Mouse (Mus musculus) forebrain, embryonic 13.5 days (tissue): Measurements from ENCODE around the gene Ryr3. TPM values are rescaled to one million over a fixed set of nuclear protein-coding genes. Genes with fewer than 3 reads are reported as not detected.

Source experiments
- ATAC-seq: fragments of 200-750 bp; cut with Nextera tagmentation; 2 replicates; pipeline ENCODE4 v1.8.0; 2017
- H3K27ac ChIP-seq: fragments of 300-500 bp; sonication (generic); 2 replicates; pipeline ENCODE4 v1.5.1; 2015; ENCODE audit warnings: inconsistent platforms, mild to moderate bottlenecking, moderate library complexity
- H3K27me3 ChIP-seq: fragments of 300-500 bp; sonication (generic); 2 replicates; pipeline ENCODE4 v1.6.1; 2015; ENCODE audit warnings: mild to moderate bottlenecking, inconsistent platforms
- H3K36me3 ChIP-seq: fragments of 300-500 bp; sonication (generic); 2 replicates; pipeline ENCODE4 v1.6.1; 2015; ENCODE audit warnings: mild to moderate bottlenecking, inconsistent platforms; ENCODE audit not compliant: poor library complexity, severe bottlenecking
- H3K4me1 ChIP-seq: fragments of 300-500 bp; sonication (generic); 2 replicates; pipeline ENCODE4 v1.6.1; 2015; ENCODE audit warnings: inconsistent platforms
- H3K4me2 ChIP-seq: fragments of 300-500 bp; sonication (generic); 2 replicates; pipeline ENCODE4 v1.6.1; 2015; ENCODE audit warnings: inconsistent platforms, mild to moderate bottlenecking, moderate library complexity
- H3K4me3 ChIP-seq: fragments of 300-500 bp; sonication (generic); 2 replicates; pipeline ENCODE4 v1.5.1; 2015; ENCODE audit warnings: mild to moderate bottlenecking, inconsistent platforms
- H3K9ac ChIP-seq: fragments of 300-500 bp; sonication (generic); 2 replicates; pipeline ENCODE4 v1.6.1; 2015; ENCODE audit warnings: mild to moderate bottlenecking, inconsistent platforms
- H3K9me3 ChIP-seq: fragments of 300-500 bp; sonication (generic); replicated peaks from 2 replicates; pipeline ENCODE4 v1.6.1; 2016; ENCODE audit warnings: inconsistent platforms
- WGBS: fragments of 180-500 bp; shearing (Covaris S2); methylation state at CpG from one replicate; pipeline ENCODE4 v1.1.7; 2015; 5-methylcytosine and 5-hydroxymethylcytosine counted together
- polyA plus RNA-seq: library from polyadenylated mRNA; unstranded; fragments of >200 nt; fragmentation: Nextera tagmentation; extraction: Ambion mirVana; gene quantifications from 2 replicates; pipeline ENCODE4 v1.2.1, GENCODE M21; 2015

Ryr3 gene
- 1.1 and 1.3 TPM in 2 replicates for polyA plus RNA-seq

DNA sequence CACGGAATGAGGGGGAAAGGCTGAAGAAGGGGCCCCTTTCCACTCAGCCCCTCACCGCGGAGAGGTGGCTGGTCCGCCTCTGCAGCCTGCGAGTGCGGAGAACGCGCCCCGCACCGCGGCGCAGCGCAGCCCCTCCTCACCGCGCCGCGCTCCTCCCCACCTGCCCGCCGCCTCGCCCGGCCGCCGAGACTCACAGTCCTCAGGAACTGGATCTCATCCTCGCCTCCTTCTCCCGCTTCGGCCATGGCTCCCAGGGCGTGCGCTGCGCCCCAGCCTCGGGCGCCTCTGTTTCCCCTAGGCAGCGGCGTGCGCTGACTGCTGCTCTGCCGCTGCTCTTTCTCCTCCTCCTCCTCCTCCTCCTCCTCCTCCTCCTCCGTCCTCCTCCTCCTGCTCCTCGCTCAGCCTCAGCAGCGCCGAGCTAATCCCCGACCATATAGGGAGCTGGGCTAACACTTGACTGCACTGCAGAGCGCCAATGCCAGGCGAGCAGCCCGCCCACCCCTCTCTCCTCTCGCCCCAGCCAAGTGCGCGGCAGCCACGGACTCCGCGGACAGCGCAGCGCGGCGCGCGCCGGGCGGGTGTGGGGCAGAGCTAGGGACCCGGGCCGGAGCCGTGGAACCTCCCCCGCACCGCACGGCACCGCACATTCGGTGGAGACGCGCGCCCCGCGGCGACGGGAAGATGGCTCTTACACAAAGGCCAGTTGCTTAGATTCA is at the start of gene Ryr3:
Gene Ryr3, minus strand, starts transcription at position 351 of the 716 bp plus-strand sequence.
- Histone ChIP-seq H3K9me3 (no peaks in the 10 kb centered on the region; the same call in 1 of the 2 replicates), H3K27me3 (peaks cover 28% of the 10 kb centered on the region), H3K36me3 (no peaks in the 10 kb centered on the region), H3K4me1 (peaks cover 6% of the 10 kb centered on the region; the same call in 1 of the 2 replicates), H3K4me3 (peak within 1 kb of the TSS; percentile 60), H3K9ac (peak within 1 kb of the TSS; percentile 73), H3K27ac (no peak within 1 kb of the TSS; the same call in none of the 2 replicates), H3K4me2 (peak within 1 kb of the TSS; percentile 89)
- WGBS, result under 1% methylated on average over 29 of the region's 72 CpGs
- ATAC-seq, result peak; percentile 96

GRCm38 (mm10) chr2:113238871-113239270 is 22.0 kb upstream of the Ryr3 start:
- 0 out of 2 replicates have a peak, but pooled peaks cover 4% of the 10 kb centered on the region for H3K4me1 ChIP-seq
- H3K27me3 ChIP-seq, result no peaks in the 10 kb centered on the region
- H3K4me2 ChIP-seq, result no peak overlapping the region
- H3K27ac ChIP-seq, result no peak overlapping the region
- ATAC-seq, result 0 out of 2 replicates have a peak, but pooled peaks have one; percentile 25
- H3K9me3 ChIP-seq, result no peaks in the 10 kb centered on the region
- H3K36me3 ChIP-seq, result no peaks in the 10 kb centered on the region
- 56% methylated on average over 5 of the region's 5 CpGs for WGBS
- no peak overlapping the region for H3K9ac ChIP-seq
- H3K4me3 ChIP-seq, result no peak overlapping the region

DNA sequence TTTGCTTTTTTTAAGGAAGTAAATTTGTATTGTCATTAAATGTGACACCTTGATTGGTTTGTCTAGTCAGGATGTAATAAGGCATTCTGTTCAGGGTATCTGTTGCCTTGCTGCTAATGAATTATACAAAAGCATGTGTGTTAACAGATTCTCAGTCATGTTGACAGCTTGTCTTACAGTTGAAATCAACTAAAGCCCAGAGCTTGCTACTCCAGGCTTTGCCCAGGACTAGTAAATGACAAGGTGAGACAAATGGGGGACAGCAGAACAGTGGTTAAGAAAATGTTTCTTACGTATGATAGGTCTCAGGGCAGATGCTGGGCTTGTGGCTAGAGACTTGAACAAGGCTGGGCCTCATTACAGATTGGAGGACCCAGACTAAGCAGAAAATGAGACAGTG is 20.1 kb upstream of the Ryr3 start:
- Histone ChIP-seq H3K4me3 (no peak overlapping the region), H3K27ac (peak overlapping the region; percentile 19; the same call in 1 of the 2 replicates), H3K27me3 (no peaks in the 10 kb centered on the region), H3K9me3 (no peaks in the 10 kb centered on the region), H3K9ac (no peak overlapping the region), H3K36me3 (no peaks in the 10 kb centered on the region), H3K4me1 (0 out of 2 replicates have a peak, but pooled peaks cover 4% of the 10 kb centered on the region), H3K4me2 (no peak overlapping the region)
- ATAC-seq, result peak; percentile 62
- WGBS, result 65% methylated on average over 1 of the region's 1 CpGs

GRCm38 (mm10) chr2:113234559-113234958 is 17.7 kb upstream of the Ryr3 start:
- H3K4me1 ChIP-seq, result 0 out of 2 replicates have a peak, but pooled peaks cover 4% of the 10 kb centered on the region
- H3K27me3 ChIP-seq, result no peaks in the 10 kb centered on the region
- H3K4me3 ChIP-seq, result no peak overlapping the region
- 21% methylated on average over 3 of the region's 3 CpGs for WGBS
- H3K4me2 ChIP-seq, result no peak overlapping the region
- no peaks in the 10 kb centered on the region for H3K36me3 ChIP-seq
- no peaks in the 10 kb centered on the region for H3K9me3 ChIP-seq
- H3K9ac ChIP-seq, result no peak overlapping the region
- no peak overlapping the region for H3K27ac ChIP-seq
- ATAC-seq, result peak; percentile 54; the same call in 1 of the 2 replicates

- Histone ChIP-seq H3K4me1 (0 out of 2 replicates have a peak, but pooled peaks cover 2% of the 10 kb centered on the region), H3K27ac (no peak overlapping the region), H3K4me2 (no peak overlapping the region), H3K27me3 (no peaks in the 10 kb centered on the region), H3K9me3 (no peaks in the 10 kb centered on the region), H3K4me3 (no peak overlapping the region), H3K36me3 (no peaks in the 10 kb centered on the region), H3K9ac (no peak overlapping the region)
- no peak for ATAC-seq
- WGBS, result 56% methylated on average over 3 of the region's 3 CpGs
Measured at GRCm38 (mm10) chr2:113233356-113233755, 16.5 kb upstream of the Ryr3 start.

- peak overlapping the region; percentile 60 for H3K4me3 ChIP-seq
- H3K36me3 ChIP-seq, result no peaks in the 10 kb centered on the region
- H3K4me2 ChIP-seq, result peak overlapping the region; percentile 89
- H3K27ac ChIP-seq, result no peak overlapping the region
- H3K27me3 ChIP-seq, result peaks cover 28% of the 10 kb centered on the region
- 5% methylated on average over 23 of the region's 23 CpGs for WGBS
- no peaks in the 10 kb centered on the region; the same call in 1 of the 2 replicates for H3K9me3 ChIP-seq
- peaks cover 6% of the 10 kb centered on the region; the same call in 1 of the 2 replicates for H3K4me1 ChIP-seq
- ATAC-seq, result peak; percentile 3; the same call in 1 of the 2 replicates
- peak overlapping the region; percentile 73 for H3K9ac ChIP-seq
Measured at GRCm38 (mm10) chr2:113216105-113216745, 671 bp downstream of the Ryr3 start.

GRCm38 (mm10) chr2:113210023-113210422 is 6.9 kb downstream of the Ryr3 start:
- H3K27ac ChIP-seq, result no peak overlapping the region
- no peaks in the 10 kb centered on the region for H3K4me1 ChIP-seq
- H3K27me3 ChIP-seq, result peaks cover 4% of the 10 kb centered on the region; the same call in 1 of the 2 replicates
- no peak overlapping the region for H3K4me2 ChIP-seq
- no peak for ATAC-seq
- no peak overlapping the region for H3K4me3 ChIP-seq
- 81% methylated on average over 3 of the region's 3 CpGs for WGBS
- no peaks in the 10 kb centered on the region for H3K9me3 ChIP-seq
- no peaks in the 10 kb centered on the region for H3K36me3 ChIP-seq
- no peak overlapping the region for H3K9ac ChIP-seq

DNA sequence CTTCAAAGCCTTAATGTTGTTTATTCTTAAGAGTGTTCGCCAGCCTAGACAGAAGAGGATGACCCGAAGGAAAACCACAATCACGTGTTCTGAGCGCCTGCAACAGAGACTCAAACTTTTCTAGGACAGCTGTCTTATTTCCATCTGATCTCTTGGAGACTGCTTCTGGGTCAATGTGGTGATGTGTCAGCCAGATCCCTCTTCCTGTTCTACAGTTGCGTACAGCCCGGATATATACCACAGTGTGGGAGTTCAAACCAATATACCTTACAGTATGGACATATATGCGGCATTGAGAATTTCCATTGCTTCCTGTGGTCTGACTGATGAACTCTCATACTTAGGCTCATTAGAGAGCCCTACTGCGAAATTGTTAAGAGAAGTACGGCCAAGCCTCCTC is 7.6 kb downstream of the Ryr3 start:
- no peak overlapping the region for H3K27ac ChIP-seq
- no peak overlapping the region for H3K4me2 ChIP-seq
- H3K9me3 ChIP-seq, result no peaks in the 10 kb centered on the region
- H3K36me3 ChIP-seq, result no peaks in the 10 kb centered on the region
- H3K27me3 ChIP-seq, result no peaks in the 10 kb centered on the region; the same call in 1 of the 2 replicates
- WGBS, result 96% methylated on average over 9 of the region's 9 CpGs
- H3K9ac ChIP-seq, result no peak overlapping the region
- H3K4me1 ChIP-seq, result no peaks in the 10 kb centered on the region
- no peak for ATAC-seq
- H3K4me3 ChIP-seq, result no peak overlapping the region

- Histone ChIP-seq H3K9me3 (no peaks in the 10 kb centered on the region), H3K4me1 (no peaks in the 10 kb centered on the region), H3K9ac (no peak overlapping the region), H3K36me3 (no peaks in the 10 kb centered on the region), H3K27me3 (no peaks in the 10 kb centered on the region), H3K4me2 (no peak overlapping the region), H3K27ac (no peak overlapping the region), H3K4me3 (no peak overlapping the region)
- ATAC-seq, result no peak
- WGBS, result 79% methylated on average over 6 of the region's 6 CpGs
Measured at GRCm38 (mm10) chr2:113202857-113203256, 14.0 kb downstream of the Ryr3 start.

DNA sequence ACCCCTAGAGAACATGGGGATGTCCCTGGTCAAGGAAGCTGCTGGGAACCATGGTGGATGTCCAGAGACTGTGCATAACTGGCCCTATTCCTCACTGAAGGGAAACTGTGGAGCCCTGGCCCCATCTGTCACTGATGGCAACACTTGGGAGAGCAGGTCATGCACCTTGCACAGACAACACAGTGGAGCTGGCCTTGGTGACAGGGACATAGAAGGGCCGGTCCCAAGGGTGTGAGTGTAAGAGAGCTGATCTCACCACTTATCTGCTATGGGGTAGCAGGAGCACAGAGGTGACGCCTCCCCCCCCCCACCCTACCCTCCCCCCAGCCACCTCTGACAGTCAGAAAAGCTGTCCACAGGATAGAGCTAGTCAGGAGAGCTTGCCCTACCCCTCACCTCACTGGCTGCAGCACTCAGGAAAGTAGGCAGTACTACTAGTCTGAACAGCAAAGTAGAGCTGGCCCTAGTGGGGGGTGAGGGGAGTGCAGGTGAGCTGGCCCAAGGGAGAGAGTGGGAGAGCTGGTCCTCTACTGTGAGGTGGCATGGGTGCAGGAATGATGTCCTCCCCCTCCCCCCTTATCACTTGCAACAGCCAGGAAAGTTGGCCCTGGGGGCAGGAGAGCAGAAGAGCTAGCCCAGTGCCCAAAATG is 17.7 kb downstream of the Ryr3 start:
- H3K4me1 ChIP-seq, result no peaks in the 10 kb centered on the region
- no peak overlapping the region for H3K9ac ChIP-seq
- H3K27me3 ChIP-seq, result no peaks in the 10 kb centered on the region
- no peaks in the 10 kb centered on the region; the same call in 1 of the 2 replicates for H3K9me3 ChIP-seq
- 86% methylated on average over 2 of the region's 2 CpGs for WGBS
- no peak overlapping the region for H3K4me2 ChIP-seq
- H3K4me3 ChIP-seq, result no peak overlapping the region
- H3K27ac ChIP-seq, result no peak overlapping the region
- no peaks in the 10 kb centered on the region for H3K36me3 ChIP-seq
- peak; percentile 36; the same call in 1 of the 2 replicates for ATAC-seq

GRCm38 (mm10) chr2:113187158-113187557 is 29.7 kb downstream of the Ryr3 start:
- Histone ChIP-seq H3K4me2 (no peak overlapping the region), H3K4me1 (no peaks in the 10 kb centered on the region), H3K9ac (no peak overlapping the region), H3K27ac (no peak overlapping the region), H3K4me3 (no peak overlapping the region), H3K9me3 (no peaks in the 10 kb centered on the region), H3K27me3 (no peaks in the 10 kb centered on the region), H3K36me3 (no peaks in the 10 kb centered on the region)
- WGBS, result 73% methylated on average over 6 of the region's 6 CpGs
- no peak for ATAC-seq

GRCm38 (mm10) chr2:113181701-113182100 is 35.2 kb downstream of the Ryr3 start:
- ATAC-seq, result no peak
- Histone ChIP-seq H3K4me3 (no peak overlapping the region), H3K4me1 (no peaks in the 10 kb centered on the region), H3K9ac (no peak overlapping the region), H3K36me3 (no peaks in the 10 kb centered on the region), H3K27ac (no peak overlapping the region), H3K9me3 (no peaks in the 10 kb centered on the region), H3K4me2 (no peak overlapping the region), H3K27me3 (no peaks in the 10 kb centered on the region)
- 66% methylated on average over 5 of the region's 5 CpGs for WGBS
